Comparison of ENCODE assay signal across 12 mouse cellular contexts in the genomic region with DNA sequence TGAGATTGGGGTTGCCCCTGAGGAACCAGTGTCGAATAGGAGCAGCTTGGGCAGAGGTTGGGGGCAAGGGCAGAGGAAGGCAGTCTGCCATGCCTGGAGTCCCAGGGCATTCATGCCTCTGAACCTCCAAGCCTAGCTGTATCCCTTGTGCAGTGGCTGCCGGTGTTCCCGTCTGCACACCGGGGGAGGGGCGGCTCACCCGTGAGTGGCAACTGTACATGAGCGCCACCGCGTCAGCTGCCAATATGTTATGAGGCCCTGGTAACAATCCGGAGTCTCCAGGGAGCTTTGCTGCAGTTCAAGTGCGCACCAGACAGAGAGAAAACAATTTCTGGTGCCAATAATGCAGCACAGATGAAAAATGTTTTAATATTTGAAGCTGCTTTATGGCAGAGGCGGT.
DNase-seq lines count a peak whose midpoint lies in the region; ATAC-seq and TF ChIP-seq lines count a peak whose summit lies in the region.
"Had no signal": no experiment of that assay in that cellular context is flagged by ENCODE, and none has a peak within 500 bp of the region (broad histone marks: within the 10 kb centered on the region; RNA-seq: fewer than 3 reads in every experiment).

No protein-coding gene starts in this region.

- H3K9ac ChIP-seq in midbrain, embryonic 13.5 days (replicated peaks) = peak overlapping the region; percentile 32; the same call in 1 of the 2 replicates
- H3K9ac ChIP-seq in liver, postnatal 0 days (replicated peaks) = no peak overlapping the region
- no peak overlapping the region for H3K9ac ChIP-seq in heart, embryonic 12.5 days
- H3K9ac ChIP-seq: stomach, embryonic 15.5 days had no signal

- TF ChIP-seq EP300 in liver, postnatal 0 days (IDR thresholded peaks at IDR 0.05; ENCODE audit: low read depth) = no peak

- H3K36me3 ChIP-seq in hindbrain, embryonic 10.5 days = no peaks in the 10 kb centered on the region
- H3K36me3 ChIP-seq in midbrain, embryonic 13.5 days = no peaks in the 10 kb centered on the region
- no peaks in the 10 kb centered on the region for H3K36me3 ChIP-seq in liver, postnatal 0 days (replicated peaks; ENCODE audit: insufficient read depth, low read length)
- no peaks in the 10 kb centered on the region for H3K36me3 ChIP-seq in heart, embryonic 12.5 days
- H3K36me3 ChIP-seq: stomach, embryonic 15.5 days had no signal

- H3K27me3 ChIP-seq in hindbrain, embryonic 10.5 days (ENCODE audit: insufficient read depth, poor library complexity, severe bottlenecking) = no peaks in the 10 kb centered on the region
- peaks cover 19% of the 10 kb centered on the region for H3K27me3 ChIP-seq in midbrain, embryonic 13.5 days
- H3K27me3 ChIP-seq in liver, postnatal 0 days (ENCODE audit: insufficient read depth, low read length) = no peaks in the 10 kb centered on the region
- H3K27me3 ChIP-seq in heart, embryonic 12.5 days (replicated peaks) = no peaks in the 10 kb centered on the region
- H3K27me3 ChIP-seq: stomach, embryonic 15.5 days had no signal

- ATAC-seq in midbrain, embryonic 13.5 days = peak; percentile 80
- ATAC-seq in liver, postnatal 0 days = no peak
- no peak for ATAC-seq in heart, embryonic 12.5 days (ENCODE audit: insufficient number of reproducible peaks, low FRiP score)

- peak; percentile 25 for DNase-seq in gastrocnemius, adult 2 months
- no peak for DNase-seq in gastrocnemius, adult 8-10 months (ENCODE audit: low spot score in 2 of 2)
- peak; percentile 14 for DNase-seq in brain, adult 2 months (ENCODE audit: low read depth, low spot score)
- peak; percentile 17 for DNase-seq in hindbrain, embryonic 10.5 days (ENCODE audit: low spot score)
- no peak for DNase-seq in liver, postnatal 0 days
- no peak for DNase-seq in heart, adult 11 months
- DNase-seq: heart, postnatal 10 days had no signal

- 74% methylated on average over 12 of the region's 12 CpGs for WGBS in hindbrain, embryonic 10.5 days
- 43% methylated on average over 12 of the region's 12 CpGs for WGBS in midbrain, embryonic 13.5 days
- 71% methylated on average over 12 of the region's 12 CpGs for WGBS in liver, postnatal 0 days (ENCODE audit: insufficient replicate concordance)
- WGBS in heart, embryonic 12.5 days = 66% methylated on average over 12 of the region's 12 CpGs

- peaks cover 19% of the 10 kb centered on the region for H3K4me1 ChIP-seq in hindbrain, embryonic 10.5 days (replicated peaks)
- peaks cover 21% of the 10 kb centered on the region for H3K4me1 ChIP-seq in midbrain, embryonic 13.5 days (replicated peaks)
- H3K4me1 ChIP-seq in liver, postnatal 0 days (ENCODE audit: insufficient read depth) = no peaks in the 10 kb centered on the region
- 0 out of 2 replicates have a peak, but pooled peaks cover 10% of the 10 kb centered on the region for H3K4me1 ChIP-seq in heart, embryonic 12.5 days (replicated peaks)

- H3K27ac ChIP-seq in gastrocnemius, adult 2 months = no peak overlapping the region
- 0 out of 2 replicates have a peak overlapping the region, but pooled peaks have one; percentile 35 for H3K27ac ChIP-seq in hindbrain, embryonic 10.5 days
- H3K27ac ChIP-seq in midbrain, embryonic 13.5 days = peak overlapping the region; percentile 39; the same call in 1 of the 2 replicates
- no peak overlapping the region for H3K27ac ChIP-seq in liver, postnatal 0 days (ENCODE audit: low read depth)
- no peak overlapping the region for H3K27ac ChIP-seq in heart, embryonic 12.5 days (ENCODE audit: poor library complexity, severe bottlenecking)
- H3K27ac ChIP-seq: kidney, postnatal 0 days; macrophage; stomach, embryonic 15.5 days had no signal

- TF ChIP-seq CTCF in gastrocnemius, adult 2 months (IDR thresholded peaks at IDR 0.05) = no peak
- no peak for TF ChIP-seq CTCF in liver, postnatal 0 days (IDR thresholded peaks at IDR 0.05; ENCODE audit: low read depth)

- H3K4me3 ChIP-seq in gastrocnemius, adult 2 months = no peak overlapping the region
- H3K4me3 ChIP-seq in hindbrain, embryonic 10.5 days = no peak overlapping the region
- H3K4me3 ChIP-seq in midbrain, embryonic 13.5 days (replicated peaks) = no peak overlapping the region
- no peak overlapping the region for H3K4me3 ChIP-seq in liver, postnatal 0 days (ENCODE audit: low read depth, low read length)
- H3K4me3 ChIP-seq in heart, embryonic 12.5 days = no peak overlapping the region
- H3K4me3 ChIP-seq: stomach, embryonic 15.5 days had no signal

- intact Hi-C loops in gastrocnemius, adult 2 months (cut with DNase I) = no loop called here

- H3K9me3 ChIP-seq in hindbrain, embryonic 10.5 days = no peaks in the 10 kb centered on the region
- H3K9me3 ChIP-seq in midbrain, embryonic 13.5 days = no peaks in the 10 kb centered on the region
- no peaks in the 10 kb centered on the region for H3K9me3 ChIP-seq in liver, postnatal 0 days (ENCODE audit: low read length)
- no peaks in the 10 kb centered on the region for H3K9me3 ChIP-seq in heart, embryonic 12.5 days (replicated peaks)
- H3K9me3 ChIP-seq: stomach, embryonic 15.5 days had no signal

- H3K4me2 ChIP-seq in midbrain, embryonic 13.5 days (replicated peaks) = peak overlapping the region; percentile 9; the same call in 1 of the 2 replicates
- H3K4me2 ChIP-seq in liver, postnatal 0 days (ENCODE audit: low read depth, low read length) = no peak overlapping the region
- H3K4me2 ChIP-seq in heart, embryonic 12.5 days = no peak overlapping the region
- H3K4me2 ChIP-seq: stomach, embryonic 15.5 days had no signal

Comparison
In these comparisons a context has a peak if more than half of its experiments do, and no peak if none do; other contexts are left out.
1. DNase-seq: peak in gastrocnemius, adult 2 months (single experiment), brain, adult 2 months (single experiment) and hindbrain, embryonic 10.5 days (single experiment); none in gastrocnemius, adult 8-10 months (0 of 2), liver, postnatal 0 days (single experiment) and heart, adult 11 months (single experiment).
2. H3K27ac ChIP-seq: peak in hindbrain, embryonic 10.5 days (single experiment) and midbrain, embryonic 13.5 days (single experiment); none in gastrocnemius, adult 2 months (single experiment), liver, postnatal 0 days (single experiment) and heart, embryonic 12.5 days (single experiment).